Comparison of ENCODE assay signal across 17 mouse cellular contexts in the genomic region with DNA sequence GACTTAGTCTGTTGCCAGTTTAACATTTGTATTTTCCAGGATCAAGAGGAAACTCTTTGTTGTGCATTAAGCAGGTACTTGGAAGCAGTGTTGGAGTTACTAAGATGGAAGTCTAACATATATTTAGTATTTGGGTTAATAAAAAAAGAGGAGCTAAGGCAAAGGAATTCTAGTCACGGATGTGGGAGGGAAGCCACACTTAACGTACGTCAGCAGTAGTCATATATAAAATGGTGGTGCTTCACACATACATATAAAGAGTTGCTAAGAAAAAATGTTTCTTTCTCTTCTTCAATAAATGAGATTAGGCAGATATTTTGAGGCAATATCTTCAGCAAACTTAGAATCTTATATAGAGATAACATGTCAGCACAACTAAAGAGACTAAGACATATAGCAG.
"Had no signal": no experiment of that assay in that cellular context is flagged by ENCODE, and none has a peak within 500 bp of the region (broad histone marks: within the 10 kb centered on the region; RNA-seq: fewer than 3 reads in every experiment).

No protein-coding gene starts in this region.

- H3K27me3 ChIP-seq: neural tube, embryonic 12.5 days; neural tube, embryonic 13.5 days; neural tube, embryonic 15.5 days; stomach, embryonic 15.5 days had no signal

- H3K27ac ChIP-seq: neural tube, embryonic 12.5 days; neural tube, embryonic 13.5 days; neural tube, embryonic 15.5 days; stomach, embryonic 15.5 days; stomach, postnatal 0 days had no signal

- H3K4me3 ChIP-seq: neural tube, embryonic 12.5 days; neural tube, embryonic 13.5 days; neural tube, embryonic 15.5 days; stomach, embryonic 15.5 days had no signal

- H3K4me2 ChIP-seq: neural tube, embryonic 12.5 days; neural tube, embryonic 13.5 days; neural tube, embryonic 15.5 days; stomach, embryonic 15.5 days had no signal

- H3K9ac ChIP-seq: neural tube, embryonic 12.5 days; neural tube, embryonic 13.5 days; neural tube, embryonic 15.5 days; stomach, embryonic 15.5 days had no signal

- H3K9me3 ChIP-seq: neural tube, embryonic 12.5 days; neural tube, embryonic 13.5 days; neural tube, embryonic 15.5 days; stomach, embryonic 15.5 days had no signal

- DNase-seq: retina, postnatal 1 day; right cerebral cortex, adult 18-20 months; right cerebral cortex, postnatal 14 days; right cerebral cortex, postnatal 25 days; right cerebral cortex, postnatal 4 days; spleen, adult 18-20 months; thymus, adult 18-20 months; thymus, adult 2 months; thymus, postnatal 14 days; thymus, postnatal 25 days; thymus, postnatal 36 days; thymus, postnatal 4 days had no signal

- H3K4me1 ChIP-seq: neural tube, embryonic 12.5 days; neural tube, embryonic 13.5 days; neural tube, embryonic 15.5 days; stomach, embryonic 15.5 days had no signal

- H3K36me3 ChIP-seq: neural tube, embryonic 12.5 days; neural tube, embryonic 13.5 days; neural tube, embryonic 15.5 days; stomach, embryonic 15.5 days had no signal
